8 mouse cellular contexts compared by ENCODE assay signal in the genomic region with DNA sequence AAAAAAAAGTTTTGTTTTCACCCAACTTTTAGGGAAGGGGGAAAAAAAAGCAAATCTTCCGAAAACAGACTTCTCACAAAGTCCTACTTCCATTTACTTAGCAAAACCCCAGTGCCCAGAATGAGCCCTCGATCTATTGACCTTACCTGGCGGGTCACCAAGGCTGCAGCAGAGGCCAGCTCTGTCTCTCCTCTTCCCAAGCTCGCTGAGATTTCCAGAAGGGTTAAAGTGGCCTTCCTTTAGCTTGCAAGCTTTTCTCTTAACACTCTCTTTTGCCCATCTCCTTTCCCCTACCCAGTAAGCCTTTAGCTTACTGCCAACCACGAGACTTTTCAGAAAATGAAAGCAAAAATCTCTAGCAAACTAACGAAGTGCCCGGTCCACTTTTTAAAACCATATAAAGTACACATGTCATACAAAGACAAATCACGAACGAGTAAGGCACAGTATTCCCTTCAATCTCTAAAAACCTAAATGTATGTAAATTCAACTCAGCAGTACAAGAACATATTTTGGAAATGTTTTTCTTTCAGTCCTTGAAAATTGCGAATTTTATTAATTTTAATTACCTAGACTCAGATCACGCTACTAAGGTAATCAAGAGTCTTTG. TPM values are rescaled to one million over a fixed set of nuclear protein-coding genes. Genes with fewer than 3 reads are reported as not detected.
DNase-seq lines count a peak whose midpoint lies in the region; ATAC-seq and TF ChIP-seq lines count a peak whose summit lies in the region.

No protein-coding gene starts in this region.

- peak overlapping the region; percentile 92 for H3K4me3 ChIP-seq in heart, adult 2 months
- H3K4me3 ChIP-seq in brown adipose tissue, adult 24 weeks (ENCODE audit: insufficient read depth, low read depth, low read length), result peak overlapping the region; percentile 77
- H3K4me3 ChIP-seq in hindbrain, embryonic 10.5 days, result peak overlapping the region; percentile 82
- peak overlapping the region; percentile 86 for H3K4me3 ChIP-seq in limb, embryonic 14.5 days (replicated peaks; ENCODE audit: low read length)
- peak overlapping the region; percentile 42 for H3K4me3 ChIP-seq in olfactory bulb, adult 2 months (ENCODE audit: insufficient read depth, low read depth, low read length)

- H3K27me3 ChIP-seq in heart, adult 2 months (ENCODE audit: control insufficient read depth, insufficient read depth, low read length), result no peaks in the 10 kb centered on the region
- no peaks in the 10 kb centered on the region for H3K27me3 ChIP-seq in hindbrain, embryonic 10.5 days (ENCODE audit: insufficient read depth, poor library complexity, severe bottlenecking)
- no peaks in the 10 kb centered on the region for H3K27me3 ChIP-seq in limb, embryonic 14.5 days (ENCODE audit: control insufficient read depth, insufficient read depth, low read length)

- intact Hi-C loops in heart, adult 2 months (cut with DNase I), result loop anchor here (5.0 to 10.0 kb wide), 3 partner anchors 39 to 844 kb away; partner anchors contain the start of gene Shb

- H3K79me2 ChIP-seq in heart, adult 2 months (replicated peaks; ENCODE audit: control insufficient read depth, insufficient read depth, low read length), result peaks cover 2% of the 10 kb centered on the region; the same call in 1 of the 2 replicates

- H3K36me3 ChIP-seq in heart, adult 2 months (ENCODE audit: control insufficient read depth, insufficient read depth, low read length), result no peaks in the 10 kb centered on the region
- H3K36me3 ChIP-seq in hindbrain, embryonic 10.5 days, result peaks cover 3% of the 10 kb centered on the region; the same call in 1 of the 2 replicates
- H3K36me3 ChIP-seq in limb, embryonic 14.5 days (ENCODE audit: control insufficient read depth, insufficient read depth, low read length), result no peaks in the 10 kb centered on the region

- H3K4me1 ChIP-seq in heart, adult 2 months (ENCODE audit: control insufficient read depth, insufficient read depth, low read length), result peaks cover 2% of the 10 kb centered on the region
- H3K4me1 ChIP-seq in brown adipose tissue, adult 24 weeks (ENCODE audit: control insufficient read depth, insufficient read depth, insufficient read length, low read length), result peaks cover 2% of the 10 kb centered on the region
- H3K4me1 ChIP-seq in hindbrain, embryonic 10.5 days (replicated peaks), result peaks cover 26% of the 10 kb centered on the region
- H3K4me1 ChIP-seq in limb, embryonic 14.5 days (ENCODE audit: control insufficient read depth, insufficient read depth, low read length), result peaks cover 11% of the 10 kb centered on the region
- H3K4me1 ChIP-seq in olfactory bulb, adult 2 months (ENCODE audit: control insufficient read depth, insufficient read depth, low read length), result peaks cover 10% of the 10 kb centered on the region; the same call in 1 of the 2 replicates

- peak in 1 of 2 experiments; percentile 14 for DNase-seq in heart, adult 2 months
- DNase-seq in heart, adult 8-10 months (ENCODE audit: low spot score), result no peak
- DNase-seq in hindbrain, embryonic 10.5 days (ENCODE audit: low spot score), result peak; percentile 17
- DNase-seq in limb, embryonic 14.5 days (ENCODE audit: low spot score), result no peak
- no peak for DNase-seq in spleen, postnatal 4 days (ENCODE audit: low spot score in 2 of 2)

- no peak for ATAC-seq in limb, embryonic 14.5 days (ENCODE audit: low FRiP score, low read depth)
- ATAC-seq in erythroid progenitor cell, adult 5-6 weeks (replicated peaks; ENCODE audit: low FRiP score, poor library complexity, severe bottlenecking), result no peak

- no peak for TF ChIP-seq EP300 in heart, adult 2 months (IDR thresholded peaks at IDR 0.05; ENCODE audit: insufficient read depth, low read depth, low read length)

- H3K9ac ChIP-seq in heart, adult 2 months (ENCODE audit: low read depth, low read length), result no peak overlapping the region
- H3K9ac ChIP-seq in limb, embryonic 14.5 days (ENCODE audit: low read depth, low read length, severe bottlenecking), result peak overlapping the region; percentile 84

- peak overlapping the region; percentile 52 for H3K4me2 ChIP-seq in limb, embryonic 14.5 days (replicated peaks; ENCODE audit: low read depth, low read length, severe bottlenecking)

- peak overlapping the region; percentile 85 for H3K27ac ChIP-seq in heart, adult 2 months
- H3K27ac ChIP-seq in brown adipose tissue, adult 24 weeks (replicated peaks; ENCODE audit: low read depth, low read length), result peak overlapping the region; percentile 46
- peak overlapping the region; percentile 96 for H3K27ac ChIP-seq in hindbrain, embryonic 10.5 days
- peak overlapping the region; percentile 95 for H3K27ac ChIP-seq in limb, embryonic 14.5 days (replicated peaks; ENCODE audit: low read depth, low read length)
- H3K27ac ChIP-seq in olfactory bulb, adult 2 months (ENCODE audit: insufficient read depth, low read depth, low read length), result no peak overlapping the region

- no peaks in the 10 kb centered on the region for H3K9me3 ChIP-seq in hindbrain, embryonic 10.5 days
- H3K9me3 ChIP-seq in limb, embryonic 14.5 days (ENCODE audit: control insufficient read depth, low read length), result no peaks in the 10 kb centered on the region

- TF ChIP-seq POLR2A in heart, adult 2 months (IDR thresholded peaks at IDR 0.05; ENCODE audit: insufficient read depth, low read depth, low read length), result no peak
- TF ChIP-seq POLR2A in limb, embryonic 14.5 days (IDR thresholded peaks at IDR 0.05; ENCODE audit: borderline replicate concordance, extremely low read depth, insufficient read depth, insufficient read length), result no peak
- TF ChIP-seq POLR2A in olfactory bulb, adult 2 months (IDR thresholded peaks at IDR 0.05; ENCODE audit: insufficient read depth, low read depth, low read length), result no peak

- no peak for TF ChIP-seq CTCF in heart, adult 2 months (IDR thresholded peaks at IDR 0.05)
- TF ChIP-seq CTCF in olfactory bulb, adult 2 months (IDR thresholded peaks at IDR 0.05; ENCODE audit: insufficient read depth, low read depth, low read length), result no peak

- WGBS in heart, adult 2 months, result 10% methylated on average over 11 of the region's 11 CpGs
- 15% methylated on average over 11 of the region's 11 CpGs for WGBS in hindbrain, embryonic 10.5 days
- WGBS in limb, embryonic 14.5 days, result 7% methylated on average over 11 of the region's 11 CpGs
- 2% methylated on average over 11 of the region's 11 CpGs for WGBS in olfactory bulb, adult 2 months

RNA-seq across cellular contexts. Expression of gene Zbtb5, which starts 1.3 kb away (rescaled TPM):
- total RNA-seq in heart, adult 2 months (2021), result 1 to 10 TPM; 3.8 to 5.4 TPM
- polyA plus RNA-seq in heart, adult 2 months (2012; rRNA removed), result 5.8 and 6.6 TPM in 2 replicates
- total RNA-seq in heart, adult 8-10 months (2022), result 1 to 10 TPM; 3.8 to 5.2 (median 4.6) TPM
- polyA plus RNA-seq in brown adipose tissue, adult 24 weeks (2012; ENCODE audit: insufficient read depth, insufficient read length, missing spikeins), result 4.0 and 5.0 TPM in 2 replicates
- polyA plus RNA-seq in hindbrain, embryonic 10.5 days (2016; fragmentation: Nextera tagmentation; extraction: Ambion mirVana), result 34.4 and 35.8 TPM in 2 replicates
- polyA plus RNA-seq in limb, embryonic 14.5 days (2012; rRNA removed), result 16.0 and 21.2 TPM in 2 replicates
- polyA plus RNA-seq in limb, embryonic 14.5 days (2014; fragmentation: Nextera tagmentation; extraction: Ambion mirVana), result 27.4 and 29.3 TPM in 2 replicates
- not detected in 2 replicates for polyA plus RNA-seq in olfactory bulb, adult 2 months (2012; ENCODE audit: insufficient read depth, insufficient read length, low replicate concordance, missing spikeins)
- total RNA-seq in erythroid progenitor cell, adult 5-6 weeks (2015; ENCODE audit: low replicate concordance), result 8.3 and 15.5 TPM in 2 replicates
- 9.3 and 20.2 TPM in 2 replicates for total RNA-seq in erythroid progenitor cell, adult 5-6 weeks (2017; ENCODE audit: low replicate concordance)

RNA-seq across cellular contexts. Expression of gene Polr1e, which starts 7.5 kb away (rescaled TPM):
- 10 to 100 TPM; 19.4 to 20.0 TPM for total RNA-seq in heart, adult 2 months (2021)
- 12.6 and 18.2 TPM in 2 replicates for polyA plus RNA-seq in heart, adult 2 months (2012; rRNA removed)
- total RNA-seq in heart, adult 8-10 months (2022), result 10 to 100 TPM; 17.5 to 23.3 (median 20.6) TPM
- polyA plus RNA-seq in brown adipose tissue, adult 24 weeks (2012; ENCODE audit: insufficient read depth, insufficient read length, missing spikeins), result 8.6 and 10.1 TPM in 2 replicates
- polyA plus RNA-seq in hindbrain, embryonic 10.5 days (2016; fragmentation: Nextera tagmentation; extraction: Ambion mirVana), result 55.6 and 57.8 TPM in 2 replicates
- polyA plus RNA-seq in limb, embryonic 14.5 days (2012; rRNA removed), result 19.3 and 22.2 TPM in 2 replicates
- 36.5 and 38.8 TPM in 2 replicates for polyA plus RNA-seq in limb, embryonic 14.5 days (2014; fragmentation: Nextera tagmentation; extraction: Ambion mirVana)
- not detected in 2 replicates for polyA plus RNA-seq in olfactory bulb, adult 2 months (2012; ENCODE audit: insufficient read depth, insufficient read length, low replicate concordance, missing spikeins)
- 10.1 and 12.6 TPM in 2 replicates for total RNA-seq in erythroid progenitor cell, adult 5-6 weeks (2015; ENCODE audit: low replicate concordance)
- total RNA-seq in erythroid progenitor cell, adult 5-6 weeks (2017; ENCODE audit: low replicate concordance), result 4.1 and 12.1 TPM in 2 replicates

RNA-seq across cellular contexts. Expression of gene Grhpr, which starts 29.7 kb away (rescaled TPM):
- total RNA-seq in heart, adult 2 months (2021), result 10 to 100 TPM; 32.2 to 38.4 TPM
- polyA plus RNA-seq in heart, adult 2 months (2012; rRNA removed), result 60.7 and 66.6 TPM in 2 replicates
- 10 to 100 TPM; 34.0 to 54.1 (median 44.9) TPM for total RNA-seq in heart, adult 8-10 months (2022)
- polyA plus RNA-seq in brown adipose tissue, adult 24 weeks (2012; ENCODE audit: insufficient read depth, insufficient read length, missing spikeins), result 50.3 and 55.8 TPM in 2 replicates
- polyA plus RNA-seq in hindbrain, embryonic 10.5 days (2016; fragmentation: Nextera tagmentation; extraction: Ambion mirVana), result 65.4 and 66.5 TPM in 2 replicates
- polyA plus RNA-seq in limb, embryonic 14.5 days (2012; rRNA removed), result 42.1 and 48.0 TPM in 2 replicates
- polyA plus RNA-seq in limb, embryonic 14.5 days (2014; fragmentation: Nextera tagmentation; extraction: Ambion mirVana), result 49.3 and 51.2 TPM in 2 replicates
- polyA plus RNA-seq in olfactory bulb, adult 2 months (2012; ENCODE audit: insufficient read depth, insufficient read length, low replicate concordance, missing spikeins), result not detected in 2 replicates
- 2.5 TPM in 1 of 2 replicates, not detected in the other for total RNA-seq in erythroid progenitor cell, adult 5-6 weeks (2015; ENCODE audit: low replicate concordance)
- total RNA-seq in erythroid progenitor cell, adult 5-6 weeks (2017; ENCODE audit: low replicate concordance), result 3.2 and 14.9 TPM in 2 replicates

Comparison
In these comparisons a context has a peak if more than half of its experiments do, and no peak if none do; other contexts are left out.
1. H3K4me3 ChIP-seq: peak in every context shown above with its lines; median percentile 92 in heart, adult 2 months; 86 in limb, embryonic 14.5 days; 82 in hindbrain, embryonic 10.5 days; 77 in brown adipose tissue, adult 24 weeks; 42 in olfactory bulb, adult 2 months.
2. RNA of gene Grhpr, which starts 29.7 kb away (polyA plus RNA-seq): 60.7 to 66.6 TPM in heart, adult 2 months, 65.4 to 66.5 TPM in hindbrain, embryonic 10.5 days, 50.3 to 55.8 TPM in brown adipose tissue, adult 24 weeks and 42.1 to 51.2 TPM in limb, embryonic 14.5 days; not detected in olfactory bulb, adult 2 months; every median in the first group is over 10 times any median in the second.